Mouse (Mus musculus): ENCODE data around the gene Rit1.
"Not testable (repeated sequence)": the region's sequence is repeated elsewhere in the genome, so short reads cannot be mapped to it uniquely, and the experiment has no call there.

Gene Rit1

DNA sequence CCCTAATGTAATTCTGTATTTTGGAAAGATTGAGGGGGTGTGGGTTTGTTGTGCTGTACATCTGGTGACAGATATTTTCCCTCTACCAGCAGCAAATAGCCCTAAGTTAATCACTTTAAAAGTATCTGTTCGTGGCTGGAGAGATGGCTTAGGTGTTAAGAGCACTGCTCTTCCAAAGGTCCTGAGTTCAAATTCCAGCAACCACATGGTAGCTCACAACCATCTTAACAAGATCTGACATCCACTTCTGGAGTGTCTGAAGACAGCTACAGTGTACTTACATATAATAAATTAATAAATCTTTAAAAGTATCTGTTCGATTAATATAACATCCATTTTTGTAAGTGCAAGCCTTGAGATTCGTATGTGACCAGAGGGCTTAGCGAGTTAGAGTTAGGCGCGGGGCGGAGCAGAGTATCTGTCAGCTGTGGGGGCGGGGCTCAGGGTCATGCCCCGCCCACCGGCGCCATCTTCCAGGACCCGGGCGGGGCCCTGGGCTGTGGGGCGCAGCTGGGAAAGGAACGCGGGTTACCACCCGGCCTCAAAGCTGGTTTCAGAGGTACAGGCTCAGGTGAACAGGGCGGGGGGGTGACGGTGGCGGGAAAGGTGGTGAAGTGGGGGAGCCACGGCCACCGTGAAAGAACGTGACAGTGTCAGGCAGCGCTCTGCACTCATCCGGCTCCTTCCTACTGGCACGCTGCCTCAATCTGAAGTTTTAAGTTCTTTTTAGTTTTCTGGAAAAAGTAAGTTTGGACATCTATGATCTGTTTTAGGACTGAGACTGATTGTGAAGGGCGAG, at the start of gene Rit1:
Gene Rit1 (plus strand): TSS at position 440 of the 799 bp plus-strand sequence.
- peak; percentile 88 for DNase-seq (ENCODE audit: low spot score in 2 of 2)

DNA sequence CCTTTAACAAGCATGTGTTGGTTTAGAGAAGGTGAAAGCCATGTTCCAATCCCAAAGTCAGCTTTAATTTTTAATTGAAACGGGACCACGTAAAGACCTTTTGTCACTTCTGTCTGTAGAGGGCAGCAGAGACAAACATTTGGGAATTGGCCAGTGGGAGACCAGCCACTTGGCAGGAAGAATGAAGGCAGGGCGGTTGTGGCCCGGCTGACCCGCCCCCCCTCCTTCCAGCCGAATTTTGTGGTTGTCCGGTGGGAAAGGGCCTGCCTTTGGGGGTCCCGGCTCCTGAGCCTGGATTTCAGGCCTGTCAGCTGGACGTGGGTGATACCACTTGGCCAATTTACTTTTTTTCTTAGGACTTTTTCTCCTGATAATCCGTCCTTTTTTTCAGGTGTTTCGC, 39.2 kb upstream of the Rit1 start:
- DNase-seq (ENCODE audit: low spot score in 2 of 2): peak; percentile 59 to 76

DNA sequence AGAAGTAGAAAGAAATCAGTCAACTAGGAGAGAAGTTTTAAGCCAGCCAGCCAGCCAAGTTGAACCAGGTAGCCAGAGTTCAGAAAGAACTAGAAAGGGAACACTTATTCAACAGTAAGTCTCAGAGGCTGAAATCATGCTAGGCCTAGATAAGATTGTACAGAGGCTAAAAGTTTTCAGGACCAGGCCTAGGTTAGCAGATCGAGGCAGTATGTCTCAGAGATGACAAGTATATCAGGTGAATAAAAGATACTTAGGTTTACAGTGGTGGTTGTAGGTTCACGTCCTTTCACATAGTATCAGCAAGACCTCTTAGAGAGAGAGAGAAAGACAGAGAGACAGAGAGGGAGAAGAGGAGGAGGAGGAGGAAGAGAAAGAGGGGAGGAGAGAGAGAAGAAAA, 32.8 kb upstream of the Rit1 start:
- DNase-seq (ENCODE audit: low spot score in 2 of 2): no peak

DNA sequence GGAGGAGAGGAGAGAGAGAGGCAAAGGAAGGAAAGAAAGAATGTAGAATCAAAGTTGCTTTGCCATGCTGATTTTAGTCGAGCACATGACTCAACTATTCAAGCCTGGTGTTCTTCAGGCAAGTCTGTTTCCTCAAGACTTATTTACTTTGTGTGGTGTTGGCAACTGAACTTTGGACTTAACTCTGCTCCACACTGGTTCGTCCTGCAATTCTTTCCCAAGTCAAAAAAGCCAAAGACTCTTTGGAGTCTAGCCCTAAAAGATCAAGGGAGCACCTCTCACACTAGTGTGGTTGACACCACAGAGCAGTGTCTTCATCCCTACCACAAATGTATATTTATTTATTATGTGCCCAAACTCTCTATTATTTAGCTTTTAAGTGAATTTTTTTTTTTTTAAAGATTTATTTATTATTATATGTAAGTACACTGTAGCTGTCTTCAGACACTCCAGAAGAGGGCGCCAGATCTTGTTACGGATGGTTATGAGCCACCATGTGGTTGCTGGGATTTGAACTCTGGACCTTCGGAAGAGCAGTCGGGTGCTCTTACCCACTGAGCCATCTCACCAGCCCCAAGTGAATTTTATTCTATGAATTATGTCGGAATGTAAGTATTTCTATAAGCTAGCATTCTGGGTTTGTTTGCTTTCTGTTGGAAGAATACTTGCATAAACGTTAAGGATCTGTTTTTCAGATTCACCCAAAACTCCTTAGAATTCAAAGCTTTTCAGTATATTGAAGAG, 32.2 kb upstream of the Rit1 start:
- DNase-seq (ENCODE audit: low spot score in 2 of 2): no peak

DNA sequence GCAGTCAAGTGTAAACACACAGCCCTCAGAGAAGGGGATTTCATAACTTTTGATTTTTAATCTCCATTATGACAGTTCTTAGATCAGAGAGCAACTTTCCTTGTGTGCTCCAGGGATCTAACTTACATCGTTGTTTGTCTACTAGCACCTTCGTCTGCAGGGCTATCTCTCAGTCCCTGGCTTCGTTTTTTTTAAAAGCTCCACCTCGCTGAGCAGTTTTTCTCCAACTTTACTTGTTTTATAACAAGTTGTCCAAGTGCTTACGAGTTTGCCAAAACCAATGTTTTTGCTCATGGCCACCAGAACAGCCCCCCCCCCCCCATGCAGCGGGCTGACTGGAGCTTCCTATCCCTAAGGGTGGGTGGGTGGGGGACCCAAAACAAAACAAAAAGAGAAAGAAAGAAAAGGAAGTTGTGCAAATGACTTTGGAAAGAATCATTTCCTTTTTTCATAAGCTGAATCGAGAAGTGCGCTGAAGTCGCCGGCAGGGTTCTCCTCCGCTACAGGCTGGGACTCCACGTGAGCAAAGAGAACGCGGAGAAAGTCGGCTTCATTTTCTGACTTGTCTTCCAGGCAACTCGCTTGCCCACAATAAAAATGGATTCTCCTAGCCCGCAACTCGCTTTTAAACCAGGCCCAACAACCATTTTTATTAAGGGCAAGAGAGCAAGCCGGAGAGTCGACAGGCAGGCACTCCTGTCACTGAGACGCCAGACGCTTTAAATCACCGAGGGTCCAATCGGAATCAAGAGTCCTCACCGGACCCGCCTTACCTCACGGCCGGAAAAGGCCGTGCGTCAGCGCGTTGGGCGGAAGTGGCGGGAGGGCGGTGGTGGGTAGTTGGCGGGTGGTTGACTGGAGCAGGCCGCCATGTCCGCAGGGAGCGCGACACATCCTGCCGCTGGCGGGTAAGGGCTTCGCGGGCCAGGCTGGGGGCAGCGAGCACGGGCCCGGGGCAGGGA, 31.4 kb upstream of the Rit1 start, which contains the start of gene Khdc4:
Gene Khdc4 (plus strand): TSS at position 824 of the 962 bp plus-strand sequence.
- peak; percentile 98 to 99 for DNase-seq (ENCODE audit: low spot score in 2 of 2)

DNA sequence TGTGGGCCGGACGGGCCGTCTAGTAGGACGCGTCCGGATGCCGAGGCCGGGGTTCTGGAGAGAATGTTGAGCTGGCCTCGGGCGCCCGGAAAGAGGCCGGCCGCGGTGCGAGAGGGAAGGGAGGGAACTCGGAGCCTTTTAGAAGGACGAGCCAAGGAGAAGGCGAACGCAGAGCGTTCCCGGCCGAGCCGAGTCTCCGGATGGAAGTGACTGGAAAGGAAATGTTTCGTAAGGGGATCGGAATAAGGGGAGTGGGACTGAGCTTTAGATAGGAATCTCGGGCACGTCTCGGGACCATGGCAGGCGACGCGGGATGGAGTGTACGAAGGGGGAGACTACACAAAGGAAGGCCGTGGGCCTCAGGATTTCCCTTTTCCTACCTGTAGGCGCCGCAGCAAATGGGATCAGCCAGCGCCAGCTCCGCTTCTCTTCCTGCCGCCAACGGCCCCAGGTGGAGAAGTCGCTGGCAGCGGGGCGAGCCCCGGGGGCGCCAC, 30.6 kb upstream of the Rit1 start:
- peak; percentile 68 to 69 for DNase-seq (ENCODE audit: low spot score in 2 of 2)

DNA sequence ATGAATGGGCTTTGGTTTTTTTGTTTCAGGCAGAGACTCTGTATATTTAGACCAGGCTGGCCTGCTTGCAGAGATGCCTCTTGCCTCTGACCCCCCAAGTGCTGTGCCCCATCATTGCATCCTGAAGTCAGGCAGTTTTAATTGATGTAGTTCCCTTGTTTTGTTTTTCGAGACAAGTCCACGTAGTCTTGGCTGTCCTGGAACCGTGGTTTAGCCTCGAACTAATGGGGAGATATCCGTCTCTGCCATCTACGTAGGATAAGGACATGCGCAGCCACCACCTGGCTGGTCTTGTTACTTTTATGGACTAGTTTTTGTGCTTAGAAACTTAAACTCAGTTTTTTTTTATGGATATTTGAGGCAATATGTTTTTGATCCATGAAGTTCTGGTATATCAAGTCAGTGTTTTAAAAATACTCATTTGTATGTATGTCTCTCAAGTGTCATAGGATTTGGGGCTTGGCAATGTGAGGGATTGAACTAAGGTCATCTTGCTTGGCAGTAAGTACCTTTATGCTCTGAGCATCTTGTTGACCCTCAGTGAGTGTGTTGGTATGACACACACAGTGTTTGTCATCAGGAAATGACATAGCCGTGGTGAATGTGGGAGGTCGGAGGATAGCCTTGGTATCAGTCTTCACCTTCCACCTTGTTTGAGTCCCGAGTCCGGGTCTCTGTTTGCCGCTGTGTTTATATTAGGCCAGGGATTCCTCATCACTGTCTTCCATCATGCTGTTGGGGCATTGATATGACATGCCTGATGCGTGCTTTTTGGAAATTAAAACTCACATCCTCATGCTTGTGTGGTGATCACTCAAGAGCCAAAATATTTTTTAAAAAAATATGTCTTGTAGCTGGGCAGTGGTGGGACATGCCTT, 29.7 kb upstream of the Rit1 start:
- no peak for DNase-seq (ENCODE audit: low spot score in 2 of 2)

DNA sequence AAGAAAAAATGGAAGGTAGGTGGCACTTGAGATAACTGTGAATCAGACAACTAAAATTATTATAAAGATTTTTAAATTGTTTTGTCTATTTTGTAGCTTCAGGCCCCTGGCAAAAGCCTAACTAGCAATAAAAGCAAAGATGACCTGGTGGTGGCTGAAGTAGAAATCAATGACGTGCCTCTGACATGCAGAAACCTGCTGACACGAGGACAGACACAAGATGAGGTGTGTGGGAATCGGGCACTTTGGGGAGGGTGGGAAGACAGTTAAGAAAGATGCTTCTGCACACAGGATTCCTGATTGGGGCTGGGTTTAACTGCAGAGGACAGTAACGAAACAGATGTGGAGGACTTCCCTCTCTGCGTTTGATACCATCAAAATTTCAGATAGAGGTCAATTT, 27.6 kb upstream of the Rit1 start:
- DNase-seq (ENCODE audit: low spot score in 2 of 2): no peak

DNA sequence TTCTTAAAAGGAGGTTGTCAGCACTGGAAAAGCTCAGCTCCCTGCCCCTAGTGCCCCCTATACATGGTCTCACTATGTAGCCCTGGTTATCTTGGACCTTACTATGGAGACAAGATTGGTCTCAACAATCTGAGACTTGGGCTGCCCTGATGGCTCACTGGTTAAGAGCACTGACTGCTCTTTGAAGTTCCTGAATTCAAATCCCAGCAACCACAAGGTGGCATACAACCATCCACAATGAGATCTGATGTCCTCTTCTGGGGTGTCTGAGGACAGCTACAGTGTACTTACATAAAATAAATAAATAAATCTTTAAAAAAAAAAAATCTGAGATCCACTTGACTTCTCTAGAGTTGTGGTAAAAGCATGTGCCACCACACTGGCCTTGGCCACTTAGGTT, 21.1 kb upstream of the Rit1 start:
- no peak for DNase-seq (ENCODE audit: low spot score in 2 of 2)

DNA sequence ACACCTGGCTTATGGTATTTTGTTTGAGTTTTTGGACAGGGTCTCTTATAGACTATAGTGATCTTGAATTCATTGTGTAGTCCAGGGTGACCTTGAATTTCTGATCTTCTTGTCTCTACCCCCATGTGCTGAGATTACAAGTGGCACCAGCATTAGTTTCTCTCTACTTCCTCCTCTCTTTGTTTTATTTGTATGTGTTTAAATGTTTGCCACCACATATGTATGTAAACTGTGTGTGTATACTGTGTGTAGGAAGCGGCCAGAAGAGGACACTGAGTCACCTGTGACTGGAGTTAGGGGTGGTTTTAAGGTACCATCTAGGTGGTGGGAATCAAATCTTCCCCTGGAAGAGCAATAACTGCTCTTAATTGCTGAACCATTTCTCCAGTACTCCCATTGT, 18.6 kb upstream of the Rit1 start:
- DNase-seq (ENCODE audit: low spot score in 2 of 2): no peak

DNA sequence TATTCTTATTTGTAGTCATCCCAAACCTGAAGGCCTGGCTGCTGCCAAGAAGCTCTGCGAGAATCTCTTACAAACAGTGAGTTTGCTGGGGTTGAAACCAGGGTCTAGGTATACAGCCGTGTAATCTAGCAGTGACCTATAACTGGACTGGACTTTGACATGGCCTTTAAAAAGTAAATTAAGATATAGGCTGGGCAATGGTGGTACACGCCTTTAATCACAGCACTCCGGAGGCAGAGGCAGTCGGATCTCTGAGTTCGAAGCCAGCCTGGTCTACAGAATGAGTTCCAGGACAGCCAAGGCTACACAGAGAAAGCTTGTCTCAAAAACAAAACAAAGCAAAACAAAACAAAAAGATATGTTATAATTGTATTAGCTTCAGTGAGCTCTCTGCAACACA, 17.8 kb upstream of the Rit1 start:
- no peak for DNase-seq (ENCODE audit: low spot score in 2 of 2)

DNA sequence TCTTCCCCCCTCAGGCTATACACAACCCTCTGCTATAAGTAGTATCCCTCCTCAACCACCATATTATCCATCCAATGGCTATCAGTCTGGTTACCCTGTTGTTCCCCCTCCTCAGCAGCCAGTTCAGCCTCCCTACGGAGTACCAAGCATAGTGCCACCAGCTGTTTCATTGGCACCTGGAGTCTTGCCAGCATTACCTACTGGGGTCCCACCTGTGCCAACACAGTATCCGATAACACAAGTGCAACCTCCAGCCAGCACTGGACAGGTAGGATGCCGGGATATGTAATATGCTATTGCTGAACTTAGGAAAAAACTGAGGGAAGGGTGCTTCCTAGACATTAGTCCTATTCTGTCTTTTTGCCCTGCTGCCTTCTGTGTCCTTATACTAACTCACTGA, 16.4 kb upstream of the Rit1 start:
- DNase-seq (ENCODE audit: low spot score in 2 of 2): no peak

DNA sequence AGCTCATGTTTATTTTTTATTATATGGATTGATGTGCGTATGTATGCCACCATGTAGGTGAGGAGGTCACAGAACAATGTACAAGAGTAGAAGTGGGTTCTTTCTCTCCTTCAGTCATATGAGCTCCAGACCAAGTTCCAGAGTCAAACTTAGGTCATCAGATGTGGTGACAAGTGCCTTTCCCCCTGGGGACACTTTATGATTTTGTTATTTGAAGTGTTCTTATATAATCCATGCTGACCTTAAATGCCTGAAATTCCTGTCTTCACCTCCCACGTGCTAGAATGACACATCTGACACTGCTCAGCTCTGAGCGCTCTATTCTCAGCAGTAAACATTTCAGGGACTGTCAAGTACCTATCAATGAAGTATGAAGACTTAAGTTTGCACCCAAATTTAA, 15.4 kb upstream of the Rit1 start:
- DNase-seq (ENCODE audit: low spot score in 2 of 2): no peak

DNA sequence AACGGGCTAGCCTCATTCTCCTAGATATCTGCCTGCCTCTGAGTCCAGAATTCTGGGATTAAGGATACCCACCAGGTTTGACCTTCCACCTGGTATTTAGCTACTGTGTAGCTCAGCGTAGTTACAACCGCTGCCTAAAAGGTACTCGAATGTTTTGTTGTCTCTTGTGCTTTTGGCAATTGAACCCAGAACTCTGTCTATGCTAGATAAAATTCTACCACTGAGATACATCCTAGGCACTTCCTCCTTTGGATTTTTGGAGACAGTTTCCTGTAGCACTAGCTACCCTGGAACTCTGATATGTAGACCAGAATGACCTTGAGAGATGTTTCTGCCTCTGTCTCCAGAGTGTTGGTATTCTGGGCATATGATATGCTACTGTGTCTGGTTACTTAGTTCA, 2.9 kb upstream of the Rit1 start:
- no peak for DNase-seq (ENCODE audit: low spot score in 2 of 2)

DNA sequence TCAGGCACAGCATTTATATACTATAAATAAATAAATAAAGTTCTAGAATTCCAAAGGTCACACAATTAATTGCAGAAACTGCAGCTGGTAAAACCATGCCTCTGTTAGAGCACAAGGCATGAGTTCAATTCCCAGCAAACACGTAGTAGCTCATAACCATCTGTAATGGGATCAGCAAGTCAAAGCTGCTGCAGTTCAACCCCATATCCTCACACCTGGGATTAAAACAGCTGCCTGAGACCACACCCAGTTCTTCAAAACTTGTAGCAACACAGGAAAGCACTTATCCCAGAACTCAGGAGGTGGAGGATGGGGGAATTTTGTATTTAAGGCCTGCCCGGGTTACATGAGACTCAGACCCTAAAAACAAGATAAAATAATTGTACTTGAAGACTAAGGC, 1.9 kb upstream of the Rit1 start:
- no peak for DNase-seq (ENCODE audit: low spot score in 2 of 2)

DNA sequence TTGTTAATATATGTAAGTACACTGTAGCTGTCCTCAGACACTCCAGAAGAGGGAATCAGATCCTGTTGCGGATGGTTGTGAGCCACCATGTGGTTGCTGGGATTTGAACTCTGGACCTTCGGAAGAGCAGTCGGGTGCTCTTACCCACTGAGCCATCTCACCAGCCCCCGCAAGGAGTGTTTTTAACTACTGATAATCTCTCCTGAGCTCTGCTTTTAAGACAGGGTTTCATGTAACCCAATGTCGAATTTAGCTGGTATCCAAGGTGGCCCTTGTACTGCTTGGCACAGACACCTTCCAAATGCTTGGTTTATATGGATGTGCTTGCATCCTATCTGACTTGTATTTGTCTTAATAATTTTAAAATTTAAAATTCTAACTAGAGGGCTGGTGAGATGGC, 922 bp upstream of the Rit1 start:
- DNase-seq (ENCODE audit: low spot score in 2 of 2): not testable (repeated sequence)

DNA sequence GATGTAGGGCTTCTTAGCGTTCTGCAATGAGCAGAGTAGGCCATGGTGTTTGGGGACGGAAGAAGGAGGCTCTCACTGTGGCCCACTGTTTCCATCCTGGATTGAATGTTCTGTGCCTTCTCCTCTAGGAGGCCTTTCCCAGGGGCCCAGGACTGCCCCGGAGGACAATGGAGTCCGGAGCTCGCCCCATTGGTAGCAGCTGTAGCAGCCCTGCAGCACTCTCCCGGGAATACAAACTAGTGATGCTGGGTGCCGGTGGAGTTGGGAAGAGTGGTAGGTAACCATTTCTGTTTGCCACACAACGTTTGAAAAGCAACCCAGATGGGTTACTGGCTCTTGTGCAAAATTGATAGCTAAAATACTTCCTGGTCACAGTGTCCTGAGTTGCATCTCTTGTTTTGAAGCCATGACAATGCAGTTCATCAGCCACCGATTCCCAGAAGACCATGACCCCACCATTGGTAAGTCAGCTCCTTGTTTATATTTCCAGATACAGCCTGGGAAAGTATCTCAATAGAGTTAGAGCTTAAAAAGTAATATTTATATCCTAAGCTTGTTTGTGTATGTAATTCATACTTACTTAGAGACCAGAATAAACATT, 660 bp downstream of the Rit1 start:
- peak; percentile 42 to 49 for DNase-seq (ENCODE audit: low spot score in 2 of 2)

DNA sequence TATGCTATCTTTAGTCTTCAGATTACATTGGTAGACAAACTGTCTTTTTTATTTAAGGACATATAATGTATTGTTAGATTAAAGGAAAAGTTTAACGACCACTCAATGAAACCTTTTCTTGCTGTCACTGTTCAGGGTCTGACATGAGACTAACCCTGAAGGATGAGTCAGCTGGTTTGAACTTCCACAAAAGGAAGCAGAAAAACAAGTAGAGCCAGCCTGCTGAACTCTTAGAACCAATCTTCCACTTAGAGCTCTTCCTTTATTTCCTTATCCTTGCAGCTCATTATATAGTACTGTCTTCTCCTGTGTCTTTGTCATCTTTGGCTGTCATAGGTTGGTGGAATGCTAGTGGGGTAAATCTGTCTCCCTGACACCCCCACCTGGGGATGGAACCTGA, 1.2 kb downstream of the Rit1 start:
- DNase-seq (ENCODE audit: low spot score in 2 of 2): no peak

DNA sequence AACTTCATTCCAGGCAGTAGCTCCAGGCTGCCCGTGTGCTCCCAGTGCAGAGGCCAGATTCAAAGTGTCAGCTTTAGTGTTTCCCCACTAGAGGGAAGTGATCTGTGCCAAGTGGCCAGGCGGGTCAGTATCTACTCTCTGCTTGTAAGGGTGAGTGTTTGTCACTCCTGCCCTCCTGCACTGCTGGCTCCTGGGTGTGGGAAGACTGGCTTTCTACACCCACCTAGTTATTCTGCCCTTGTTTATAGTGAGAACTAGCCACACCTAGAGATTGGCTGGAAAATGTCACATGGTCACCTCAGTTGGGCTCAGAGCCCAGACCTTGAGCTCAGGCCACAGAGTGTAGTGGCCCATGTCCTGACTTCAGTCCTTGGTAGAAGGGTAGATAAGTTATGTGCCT, 2.5 kb downstream of the Rit1 start:
- no peak for DNase-seq (ENCODE audit: low spot score in 2 of 2)

DNA sequence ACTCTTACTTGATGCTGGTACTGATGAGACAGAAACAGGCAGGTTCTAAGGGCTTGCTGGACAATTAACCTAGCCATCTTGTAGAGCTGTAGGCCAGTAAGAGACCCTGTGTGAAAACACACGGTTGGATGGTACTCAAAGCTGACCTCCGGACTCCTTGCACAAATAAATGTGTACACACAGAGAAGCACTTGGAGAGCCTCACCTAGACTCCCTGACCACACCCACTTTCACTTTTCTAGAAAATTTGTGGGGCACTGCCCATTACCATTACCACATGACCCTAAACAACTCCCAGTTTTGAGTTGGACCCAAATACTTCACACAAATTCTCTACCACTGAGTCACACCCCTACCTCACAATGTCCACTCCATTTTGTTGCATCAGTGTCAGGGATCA, 19.9 kb downstream of the Rit1 start:
- DNase-seq (ENCODE audit: low spot score in 2 of 2): no peak
